Comparison of ENCODE assay signal across 26 mouse cellular contexts in the genomic region with DNA sequence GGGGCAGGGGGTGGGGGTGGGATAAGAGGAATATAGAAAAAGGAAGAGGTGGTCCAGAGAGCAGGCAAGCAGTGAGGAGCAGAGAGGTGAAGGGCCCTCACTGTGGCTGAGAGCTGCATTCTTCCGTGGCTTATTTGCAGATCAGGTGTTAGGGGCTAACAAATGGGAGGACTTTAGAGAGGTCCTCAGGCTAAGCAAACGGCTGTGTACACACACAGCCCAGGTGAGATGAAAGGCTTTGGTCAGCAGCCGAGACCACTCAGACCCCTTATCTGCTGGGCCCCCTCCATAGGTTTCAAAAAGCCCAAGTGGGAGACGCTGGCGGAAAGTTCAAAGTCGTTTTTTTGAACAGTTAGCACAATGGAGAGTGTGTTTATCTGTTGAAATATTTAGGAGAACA.
A peak's percentile ranks its signal among the peaks of the same experiment; 100 is the strongest.
DNase-seq lines count a peak whose midpoint lies in the region; ATAC-seq and TF ChIP-seq lines count a peak whose summit lies in the region.
"Had no signal": no experiment of that assay in that cellular context is flagged by ENCODE, and none has a peak within 500 bp of the region (broad histone marks: within the 10 kb centered on the region; RNA-seq: fewer than 3 reads in every experiment).

No protein-coding gene starts in this region.

- no peaks in the 10 kb centered on the region for H3K9me3 ChIP-seq in lung, embryonic 14.5 days (ENCODE audit: low read depth, low read length)
- no peaks in the 10 kb centered on the region for H3K9me3 ChIP-seq in lung, postnatal 0 days (ENCODE audit: low read length)
- H3K9me3 ChIP-seq in hindbrain, embryonic 16.5 days (ENCODE audit: control insufficient read depth, low read length): no peaks in the 10 kb centered on the region
- H3K9me3 ChIP-seq: hindbrain, embryonic 13.5 days; limb, embryonic 13.5 days; neural tube, embryonic 12.5 days had no signal

- no peaks in the 10 kb centered on the region for H3K27me3 ChIP-seq in lung, embryonic 14.5 days (ENCODE audit: insufficient read depth, low read length)
- no peaks in the 10 kb centered on the region for H3K27me3 ChIP-seq in lung, postnatal 0 days (replicated peaks; ENCODE audit: insufficient read depth, low read length)
- H3K27me3 ChIP-seq in hindbrain, embryonic 16.5 days (replicated peaks; ENCODE audit: control insufficient read depth, insufficient read depth, low read length): no peaks in the 10 kb centered on the region
- H3K27me3 ChIP-seq: CH12.LX; neural tube, embryonic 12.5 days had no signal

- no peak overlapping the region for H3K4me2 ChIP-seq in lung, embryonic 14.5 days
- no peak overlapping the region for H3K4me2 ChIP-seq in lung, postnatal 0 days (replicated peaks; ENCODE audit: low read depth, low read length)
- H3K4me2 ChIP-seq in hindbrain, embryonic 16.5 days (ENCODE audit: low read length): no peak overlapping the region
- H3K4me2 ChIP-seq: heart, embryonic 11.5 days; hindbrain, embryonic 13.5 days; limb, embryonic 13.5 days; liver, embryonic 11.5 days; midbrain, embryonic 11.5 days; neural tube, embryonic 12.5 days had no signal

- H3K4me1 ChIP-seq in lung, embryonic 14.5 days (ENCODE audit: insufficient read depth): peaks cover 3% of the 10 kb centered on the region; the same call in 1 of the 2 replicates
- no peaks in the 10 kb centered on the region for H3K4me1 ChIP-seq in lung, postnatal 0 days (ENCODE audit: insufficient read depth, low read depth, low read length)
- no peaks in the 10 kb centered on the region; the same call in 1 of the 2 replicates for H3K4me1 ChIP-seq in hindbrain, embryonic 16.5 days (ENCODE audit: control insufficient read depth, insufficient read depth, low read depth, low read length)
- H3K4me1 ChIP-seq: limb, embryonic 13.5 days; neural tube, embryonic 12.5 days had no signal

- DNase-seq in lung, embryonic 14.5 days: peak; percentile 80
- peak; percentile 90 for DNase-seq in lung, postnatal 0 days (ENCODE audit: low spot score)
- peak; percentile 73 to 91 for DNase-seq in lung, postnatal 4 days
- no peak for DNase-seq in adrenal gland, adult 8-10 months
- DNase-seq: adrenal gland, adult 2 months; B cell, adult 2 months; cerebellum, adult 8-10 months; cerebellum, postnatal 25 days; gastrocnemius, postnatal 25 days; heart, adult 18-20 months; heart, postnatal 4 days; kidney, postnatal 25 days had no signal

- H3K9ac ChIP-seq in lung, embryonic 14.5 days: no peak overlapping the region
- H3K9ac ChIP-seq in lung, postnatal 0 days (replicated peaks; ENCODE audit: low read depth): no peak overlapping the region
- H3K9ac ChIP-seq in hindbrain, embryonic 16.5 days (ENCODE audit: low read depth, low read length): no peak overlapping the region
- H3K9ac ChIP-seq: hindbrain, embryonic 13.5 days; limb, embryonic 13.5 days; neural tube, embryonic 12.5 days had no signal

- WGBS in lung, embryonic 14.5 days: 29% methylated on average over 6 of the region's 6 CpGs
- WGBS in lung, postnatal 0 days: 30% methylated on average over 6 of the region's 6 CpGs
- 74% methylated on average over 6 of the region's 6 CpGs for WGBS in hindbrain, embryonic 16.5 days

- H3K27ac ChIP-seq in lung, embryonic 14.5 days (ENCODE audit: low read depth): no peak overlapping the region
- H3K27ac ChIP-seq in lung, postnatal 0 days (ENCODE audit: low read length): 0 out of 2 replicates have a peak overlapping the region, but pooled peaks have one; percentile 3
- no peak overlapping the region for H3K27ac ChIP-seq in hindbrain, embryonic 16.5 days (ENCODE audit: low read depth, low read length)
- H3K27ac ChIP-seq: hindbrain, embryonic 13.5 days; left cerebral cortex, adult 2 months; limb, embryonic 13.5 days; neural tube, embryonic 12.5 days had no signal

- no peaks in the 10 kb centered on the region for H3K36me3 ChIP-seq in lung, embryonic 14.5 days (ENCODE audit: insufficient read depth)
- no peaks in the 10 kb centered on the region for H3K36me3 ChIP-seq in lung, postnatal 0 days (ENCODE audit: insufficient read depth, low read length)
- H3K36me3 ChIP-seq in hindbrain, embryonic 16.5 days (ENCODE audit: control insufficient read depth, insufficient read depth, low read length): no peaks in the 10 kb centered on the region
- H3K36me3 ChIP-seq: hindbrain, embryonic 13.5 days; limb, embryonic 13.5 days; neural tube, embryonic 12.5 days had no signal

- peak; percentile 96 for ATAC-seq in lung, embryonic 14.5 days (ENCODE audit: insufficient read depth)
- peak; percentile 98 for ATAC-seq in lung, postnatal 0 days
- no peak for ATAC-seq in hindbrain, embryonic 16.5 days
- no peak for ATAC-seq in frontal cortex, adult (ENCODE audit: low TSS enrichment)
- ATAC-seq: activated CD4-positive, CD25-positive, alpha-beta regulatory T cell, adult 4 months; forebrain, embryonic 14.5 days; intestine, postnatal 0 days; midbrain, embryonic 16.5 days had no signal

- peak; percentile 91 for TF ChIP-seq EP300 in lung, postnatal 0 days (IDR thresholded peaks at IDR 0.05)

- TF ChIP-seq CTCF in lung, embryonic 14.5 days (IDR thresholded peaks at IDR 0.05; ENCODE audit: low read depth): no peak
- no peak for TF ChIP-seq CTCF in lung, postnatal 0 days (IDR thresholded peaks at IDR 0.05)

- H3K4me3 ChIP-seq in lung, embryonic 14.5 days (ENCODE audit: low read depth, low read length): no peak overlapping the region
- no peak overlapping the region for H3K4me3 ChIP-seq in lung, postnatal 0 days (ENCODE audit: low read depth, low read length)
- H3K4me3 ChIP-seq in hindbrain, embryonic 16.5 days (ENCODE audit: low read length): no peak overlapping the region
- H3K4me3 ChIP-seq: hindbrain, embryonic 13.5 days; left cerebral cortex, adult 2 months; limb, embryonic 13.5 days; neural tube, embryonic 12.5 days had no signal

Comparison
In these comparisons a context has a peak if more than half of its experiments do, and no peak if none do; other contexts are left out.
1. ATAC-seq: peak in lung, embryonic 14.5 days (single experiment) and lung, postnatal 0 days (single experiment); none in hindbrain, embryonic 16.5 days (single experiment) and frontal cortex, adult (single experiment).